Mouse (Mus musculus) cerebellum, adult 18-20 months (tissue): ENCODE measurements around the gene Cdca3.
A peak's percentile ranks its signal among the peaks of the same experiment; 100 is the strongest.

Experiments
- DNase-seq, 2 experiments: peaks; one replicate each; pipeline ENCODE4 v3.0.0; 2021

Gene Cdca3

GRCm38 (mm10) chr6:124834512-124835081 lies 5.2 kb downstream of the Cdca3 start:
- DNase-seq = no peak

GRCm38 (mm10) chr6:124835531-124835930 lies 6.2 kb downstream of the Cdca3 start:
- DNase-seq = no peak

DNA sequence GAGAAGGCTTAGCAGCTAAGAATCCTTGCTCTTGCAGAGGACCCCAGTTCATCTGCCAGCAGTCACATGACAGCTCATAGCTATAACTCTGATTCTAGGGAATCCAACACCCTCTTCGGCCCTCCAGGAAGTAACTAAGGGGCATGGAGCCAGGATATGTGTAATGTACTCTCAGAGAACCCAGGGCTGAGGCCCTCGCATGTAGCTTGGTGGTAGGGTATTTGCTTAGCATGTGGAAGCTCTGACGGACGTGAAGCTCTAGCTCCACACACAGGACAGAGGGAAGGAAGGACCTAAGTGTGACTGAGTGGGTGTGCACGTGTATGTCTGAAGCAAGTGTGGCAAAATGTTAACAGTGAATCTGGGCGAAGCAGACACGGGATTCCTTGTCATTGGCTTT lies 7.1 kb downstream of the Cdca3 start:
- no peak for DNase-seq

DNA sequence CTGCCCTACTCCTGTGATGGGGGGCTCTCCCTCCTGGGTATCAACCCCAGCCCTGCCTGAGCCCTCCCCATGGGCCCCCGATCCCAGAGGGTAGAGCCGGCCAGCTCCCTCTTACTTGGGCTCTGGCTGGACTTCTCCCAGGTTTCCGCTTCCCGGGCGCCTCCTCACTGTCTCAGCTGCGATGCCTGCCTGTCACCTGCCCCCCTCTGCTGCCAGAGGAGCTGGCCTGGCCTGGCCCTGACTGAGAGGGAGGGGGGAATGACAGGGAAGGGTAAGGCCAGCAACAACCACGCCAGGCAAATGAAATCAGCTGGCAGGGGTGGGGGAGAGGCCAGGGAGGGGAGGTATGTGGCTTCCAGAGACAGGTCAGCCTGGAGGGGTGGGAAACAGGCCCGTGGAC lies 10.5 kb downstream of the Cdca3 start:
- DNase-seq = no peak

- DNase-seq = no peak
Measured at GRCm38 (mm10) chr6:124840241-124841167, 11.2 kb downstream of the Cdca3 start, which contains the start of gene Gnb3. TSS of gene Gnb3 (minus strand) at chr6:124840275.

GRCm38 (mm10) chr6:124847305-124847704 lies 18.0 kb downstream of the Cdca3 start:
- peak; percentile 95 for DNase-seq

DNA sequence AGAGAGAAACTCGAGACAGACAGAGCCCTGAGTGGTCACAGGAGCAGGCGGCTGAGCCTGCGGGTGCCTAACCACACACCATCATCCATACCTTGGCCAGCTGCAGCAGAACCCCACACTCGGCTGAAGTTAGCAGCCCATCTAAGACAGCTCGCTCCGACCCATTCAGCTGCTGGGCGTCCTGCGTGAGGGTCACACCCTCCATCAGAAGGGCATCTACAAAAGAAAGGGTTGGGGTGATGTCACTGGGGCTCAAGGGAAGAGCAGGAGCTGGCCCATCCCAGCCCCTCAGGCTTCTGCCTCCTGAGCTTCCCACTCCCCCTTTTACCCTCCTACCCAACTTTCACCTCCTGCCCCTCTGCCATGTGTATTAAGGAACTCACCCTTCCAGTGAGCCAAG lies 21.2 kb downstream of the Cdca3 start:
- DNase-seq = no peak

GRCm38 (mm10) chr6:124854647-124855046 lies 25.3 kb downstream of the Cdca3 start:
- DNase-seq = no peak

DNA sequence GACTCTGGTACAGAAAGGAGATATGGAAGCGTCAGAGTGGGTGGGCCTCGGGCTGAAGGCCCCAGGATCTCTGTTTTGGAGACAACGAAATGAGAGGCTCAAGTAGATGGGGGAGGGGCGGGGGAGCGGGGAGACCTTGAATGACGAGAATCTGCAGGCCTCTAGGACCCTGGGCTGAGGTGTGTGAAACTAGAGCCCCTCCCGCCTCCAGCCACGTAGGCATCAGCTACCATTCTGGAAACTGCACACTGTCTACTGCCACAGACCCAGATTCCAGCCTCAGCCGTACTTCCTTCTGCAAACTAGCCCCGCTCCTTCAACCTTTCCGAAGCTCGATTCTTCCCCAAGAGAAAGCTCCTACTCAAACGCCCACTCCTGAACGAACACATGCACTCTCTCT lies 27.0 kb downstream of the Cdca3 start:
- peak; percentile 43 to 45 for DNase-seq

DNA sequence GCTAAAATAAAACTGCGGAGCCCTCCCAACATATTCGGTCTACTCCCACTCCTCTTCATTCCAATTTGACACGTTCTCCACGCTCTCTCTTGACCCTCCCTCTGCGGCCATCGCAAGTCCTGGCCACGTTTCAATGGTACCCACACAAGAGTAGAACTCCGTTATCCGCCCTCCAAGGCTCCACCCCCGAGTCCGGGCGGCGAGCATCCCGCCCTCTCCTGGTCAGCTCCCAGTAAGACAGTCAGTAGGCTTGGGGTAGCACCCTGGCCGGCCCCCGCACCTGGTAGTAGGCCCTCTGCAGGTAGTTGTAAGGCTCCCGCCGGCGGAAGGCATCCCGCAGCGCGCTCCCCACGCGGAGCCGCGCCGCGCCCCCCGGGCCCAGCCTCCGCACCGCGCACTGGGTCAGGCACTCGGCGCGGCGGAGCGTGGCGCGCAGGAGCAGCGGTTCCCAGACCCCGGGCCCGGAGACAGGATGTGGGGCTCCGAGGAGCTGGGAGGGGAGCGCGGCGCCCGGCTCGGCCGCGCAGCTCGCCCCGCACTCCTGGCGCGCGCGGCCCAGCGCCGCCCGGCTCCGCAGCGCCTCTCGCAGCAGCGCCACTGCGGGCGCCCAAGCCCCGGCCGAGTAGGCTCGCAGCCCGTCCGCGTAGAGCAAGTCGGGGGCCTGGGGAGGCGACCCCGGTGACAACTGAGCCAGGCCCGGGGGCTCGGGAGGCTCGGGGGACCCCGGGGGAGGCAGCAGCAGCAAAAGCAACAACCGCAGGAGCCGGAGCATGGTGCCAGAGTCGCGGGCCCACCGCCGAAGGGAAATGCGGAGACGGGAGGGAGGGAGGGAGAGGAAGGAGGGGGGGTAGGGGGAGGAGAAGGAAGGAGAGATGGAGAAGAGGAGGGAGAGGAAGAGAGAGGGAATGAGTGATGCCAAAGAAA lies 27.8 kb downstream of the Cdca3 start, which contains the start of gene P3h3:
P3h3 (minus strand) TSS at position 837 of the 924 bp plus-strand sequence.
- DNase-seq = peak; percentile 92

- peak in 1 of 2 experiments; percentile 26 for DNase-seq
Measured at GRCm38 (mm10) chr6:124857840-124858530, 28.6 kb downstream of the Cdca3 start.

DNA sequence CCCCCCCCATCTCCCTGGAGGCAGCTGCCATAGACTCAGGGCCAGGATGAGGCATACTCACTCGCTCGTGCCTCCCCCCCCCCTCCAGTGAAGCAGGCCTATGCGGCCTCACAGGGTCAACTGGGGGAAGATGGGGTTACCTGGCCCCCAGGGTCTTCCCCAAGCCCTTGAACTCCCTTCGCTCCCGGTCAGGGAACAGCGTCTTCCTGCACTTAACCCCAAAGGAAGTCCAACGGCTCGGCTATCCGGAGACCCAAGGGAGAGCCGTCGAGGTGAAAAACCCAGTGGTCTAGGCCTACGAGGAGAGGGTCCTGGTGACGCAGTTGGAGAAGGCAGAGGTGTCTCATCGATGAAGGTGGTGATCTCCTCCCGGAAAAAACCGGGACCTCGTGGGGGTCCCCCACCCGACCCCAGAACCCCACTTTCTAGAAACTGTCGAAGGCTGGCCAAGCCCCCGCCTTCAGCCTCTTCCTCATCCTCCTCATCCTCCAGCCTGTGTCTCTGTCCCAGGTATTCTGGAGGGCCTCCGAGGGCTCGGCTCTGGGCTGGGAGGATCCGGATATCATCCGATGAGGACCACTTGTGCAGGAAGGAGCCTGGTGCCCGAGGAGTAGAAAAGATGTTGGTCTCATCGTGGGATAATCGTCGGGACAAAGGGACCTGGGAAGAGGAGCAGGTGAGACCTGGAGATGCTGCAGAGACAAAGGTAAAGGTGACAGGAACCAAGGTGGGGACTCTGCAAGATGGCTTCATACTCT lies 29.4 kb downstream of the Cdca3 start:
- DNase-seq = peak in 1 of 2 experiments; percentile 38

GRCm38 (mm10) chr6:124859725-124860124 lies 30.4 kb downstream of the Cdca3 start:
- DNase-seq = peak; percentile 93 to 94

GRCm38 (mm10) chr6:124860511-124860910 lies 31.2 kb downstream of the Cdca3 start:
- DNase-seq = peak in 1 of 2 experiments; percentile 45

- DNase-seq = peak in 1 of 2 experiments; percentile 57
Measured at GRCm38 (mm10) chr6:124861266-124861665, 31.9 kb downstream of the Cdca3 start.

DNA sequence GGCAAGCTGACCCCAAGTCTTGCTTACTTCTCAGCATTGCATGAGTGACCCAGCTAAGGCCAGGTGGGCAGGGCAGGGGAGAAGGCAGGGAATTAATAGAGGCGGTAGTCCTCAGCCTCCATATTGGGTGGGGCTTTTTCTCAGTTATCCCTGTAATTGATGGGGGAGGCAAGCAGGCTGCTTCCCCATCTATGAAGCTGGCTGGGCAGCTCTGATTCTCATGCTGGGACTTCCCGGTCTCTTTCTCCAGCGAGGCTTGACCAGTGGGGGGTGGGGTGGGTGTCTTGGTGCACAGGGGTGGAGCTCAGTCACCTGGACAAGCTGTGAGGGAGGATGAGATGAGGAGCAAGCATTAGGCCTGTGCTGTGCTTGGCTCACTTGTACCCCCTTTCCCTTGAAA lies 32.5 kb downstream of the Cdca3 start:
- DNase-seq = peak; percentile 34 to 41

- peak in 1 of 2 experiments; percentile 33 for DNase-seq
Measured at GRCm38 (mm10) chr6:124862406-124863124, 33.2 kb downstream of the Cdca3 start.

- DNase-seq = peak; percentile 42 to 54
Measured at GRCm38 (mm10) chr6:124863125-124863657, 33.8 kb downstream of the Cdca3 start.

GRCm38 (mm10) chr6:124863658-124864298 lies 34.4 kb downstream of the Cdca3 start, which contains the start of gene Gpr162:
TSS of gene Gpr162 (minus strand) at chr6:124863983.
- DNase-seq = peak; percentile 79 to 81
